Mouse (Mus musculus): ENCODE data around the gene Slc22a5.
"Not testable (repeated sequence)": the region's sequence is repeated elsewhere in the genome, so short reads cannot be mapped to it uniquely, and the experiment has no call there.

Slc22a5 gene

DNA sequence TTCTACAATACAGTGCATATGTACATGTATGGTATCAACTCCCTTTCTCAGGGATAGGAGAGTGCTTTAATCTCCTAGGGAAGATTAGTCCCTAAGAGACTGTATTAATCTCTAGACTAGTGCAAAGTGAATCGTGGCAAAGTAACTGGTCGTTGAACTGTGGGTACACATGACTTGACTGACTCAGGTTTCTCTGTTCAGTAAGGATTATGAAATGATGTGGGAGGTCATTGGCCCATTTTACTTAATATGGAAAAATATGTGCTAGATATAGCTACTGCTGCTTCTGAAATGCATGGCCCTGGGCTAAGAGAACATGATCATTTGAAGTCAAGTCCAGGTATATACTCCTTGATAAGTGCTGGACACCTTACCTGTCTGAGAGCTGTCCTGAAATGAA, 8.2 kb downstream of the Slc22a5 start:
- no peak for DNase-seq

DNA sequence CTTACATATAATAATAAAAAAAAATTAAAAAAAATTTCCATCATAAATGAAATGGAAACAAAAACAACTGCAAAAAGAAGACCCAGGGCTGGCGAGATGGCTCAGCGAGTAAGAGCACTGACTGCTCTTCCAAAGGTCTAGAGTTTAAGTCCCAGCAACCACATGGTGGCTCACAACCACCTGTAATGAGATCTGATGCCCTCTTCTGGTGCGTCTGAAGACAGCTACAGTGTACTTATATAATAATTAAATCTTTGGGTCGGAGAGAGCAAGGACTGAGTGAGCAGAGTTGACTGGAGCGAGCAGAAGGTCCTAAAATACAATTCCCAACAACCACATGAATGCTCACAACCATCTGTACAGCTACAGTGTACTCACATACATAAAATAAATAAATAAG, 13.4 kb downstream of the Slc22a5 start:
- DNase-seq, result not testable (repeated sequence)

DNA sequence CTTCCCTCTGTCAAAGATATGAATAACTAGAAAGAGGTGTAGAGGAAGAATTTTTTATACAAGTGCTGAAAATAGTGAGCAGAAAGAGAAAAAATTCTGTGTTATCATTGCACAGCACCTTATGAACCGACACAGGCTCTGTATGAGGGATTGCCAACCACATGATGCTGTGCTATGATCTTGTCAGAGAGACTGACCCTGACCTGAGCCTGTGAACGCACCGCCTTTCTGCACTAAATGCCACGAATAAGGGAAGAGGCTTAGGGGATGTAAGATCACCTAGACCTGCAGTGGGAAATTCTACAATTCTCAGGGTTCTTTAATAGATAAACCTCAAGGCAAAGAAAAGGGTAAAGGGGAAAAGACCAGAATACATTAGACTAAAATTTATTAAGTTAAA, 15.0 kb downstream of the Slc22a5 start:
- DNase-seq, result no peak

DNA sequence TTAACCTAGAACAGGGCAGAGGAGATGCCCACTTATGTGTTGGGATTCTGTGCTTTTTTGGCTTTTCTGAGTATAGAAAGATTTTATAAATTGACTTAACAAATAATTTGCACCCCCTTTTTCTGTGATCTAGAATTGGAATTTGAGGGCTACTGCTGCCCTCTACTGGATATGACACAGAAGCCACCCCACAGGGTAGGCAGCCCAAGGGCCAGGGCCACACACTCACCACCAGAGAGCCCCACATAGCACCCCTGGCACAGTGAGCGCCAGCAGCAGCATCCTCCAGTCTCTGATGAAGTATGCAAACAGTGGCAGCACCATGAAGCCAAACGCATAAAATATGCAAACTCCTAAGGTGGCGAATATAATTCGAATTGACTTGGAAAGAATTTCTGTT, 16.8 kb downstream of the Slc22a5 start:
- no peak for DNase-seq

DNA sequence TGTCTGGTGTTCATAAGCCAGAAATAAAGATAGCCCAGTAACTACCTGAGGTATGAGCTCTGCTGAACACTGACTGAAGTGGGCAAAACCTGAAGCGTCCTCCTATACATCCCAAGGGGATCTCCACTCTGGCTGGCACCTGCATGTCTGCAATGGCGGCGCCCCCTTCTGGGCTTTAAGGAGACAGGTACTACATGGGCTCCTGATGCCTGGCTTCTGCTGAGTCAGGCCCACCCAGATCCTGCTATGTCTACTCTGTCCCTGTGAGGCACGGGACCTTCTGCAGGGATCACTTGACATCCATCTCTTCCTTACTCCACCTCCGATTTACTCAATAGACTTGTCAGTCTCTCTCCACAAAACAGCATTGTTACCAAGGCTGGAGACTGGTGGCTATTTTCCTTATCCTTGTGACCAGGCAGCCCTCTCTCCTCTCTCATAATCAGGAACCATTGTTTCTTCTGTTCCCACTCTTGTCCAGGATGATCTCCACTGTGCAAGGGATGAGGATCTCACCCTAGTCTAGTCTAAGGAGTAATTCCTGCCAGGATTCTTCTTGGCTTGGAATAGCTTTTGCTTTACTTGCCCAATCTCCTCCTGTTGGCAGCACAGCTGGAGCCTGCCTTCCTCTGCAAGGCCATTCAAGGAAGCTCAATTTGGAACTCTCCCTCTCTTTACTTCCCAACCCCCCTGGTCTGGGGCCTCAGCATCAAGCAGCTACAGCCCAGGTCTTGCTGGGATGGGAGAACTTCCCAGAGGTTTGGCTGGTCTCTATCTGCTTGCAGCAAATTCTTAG, 17.4 kb downstream of the Slc22a5 start:
- DNase-seq, result not testable (repeated sequence)

DNA sequence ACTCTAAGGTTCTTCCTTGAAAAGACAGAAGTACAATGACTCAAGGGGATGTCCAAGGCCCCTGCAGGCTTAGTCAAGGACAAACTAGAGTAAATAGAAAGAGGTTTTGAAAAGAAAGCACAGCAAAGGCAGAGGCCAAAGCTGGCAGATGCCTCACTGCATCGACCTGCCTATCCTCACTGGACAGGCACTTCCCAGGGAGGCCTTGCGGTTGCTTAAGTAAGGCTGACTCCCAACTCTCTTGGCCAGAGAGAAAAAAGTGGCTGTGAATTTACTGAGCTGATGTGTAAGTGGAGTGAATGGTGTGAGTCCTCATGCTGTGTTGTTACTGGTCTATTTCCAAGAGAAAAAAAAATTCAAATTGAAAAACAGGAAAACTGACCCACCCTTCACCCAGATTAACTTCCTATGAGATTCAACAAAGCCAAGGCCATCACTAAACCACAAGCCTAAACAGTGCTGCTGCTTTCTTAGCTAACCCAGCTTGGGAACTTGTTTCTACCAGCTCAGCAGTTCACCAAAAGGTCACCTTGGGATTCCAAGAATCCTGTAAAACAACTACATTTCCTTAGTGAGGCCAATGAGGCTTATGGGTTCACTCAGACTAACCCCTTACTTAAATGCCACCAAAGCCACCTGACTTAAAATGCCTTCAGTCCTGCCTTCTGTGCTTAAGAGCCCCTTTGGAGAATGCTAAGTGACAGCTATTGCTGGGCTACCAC, 19.5 kb downstream of the Slc22a5 start:
- DNase-seq, result no peak

DNA sequence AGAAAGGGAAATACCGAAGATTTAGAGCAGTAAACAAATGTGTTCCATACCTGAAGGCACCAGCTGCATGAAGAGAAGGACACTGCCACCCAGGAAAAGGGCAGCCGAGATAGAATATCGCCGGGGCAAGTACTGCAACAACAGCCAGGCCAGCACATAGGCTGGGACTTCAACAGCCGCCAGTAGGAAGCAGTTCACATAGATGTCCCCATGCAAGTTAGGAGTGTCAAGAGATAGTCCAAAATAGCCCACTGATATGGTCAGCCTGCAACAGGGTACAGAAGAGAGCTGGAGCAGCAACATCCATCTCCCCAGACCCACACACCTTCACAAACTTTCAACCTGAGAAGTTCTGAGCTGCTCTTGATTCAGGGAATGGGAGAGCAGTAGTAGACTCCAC, 22.3 kb downstream of the Slc22a5 start:
- no peak for DNase-seq

DNA sequence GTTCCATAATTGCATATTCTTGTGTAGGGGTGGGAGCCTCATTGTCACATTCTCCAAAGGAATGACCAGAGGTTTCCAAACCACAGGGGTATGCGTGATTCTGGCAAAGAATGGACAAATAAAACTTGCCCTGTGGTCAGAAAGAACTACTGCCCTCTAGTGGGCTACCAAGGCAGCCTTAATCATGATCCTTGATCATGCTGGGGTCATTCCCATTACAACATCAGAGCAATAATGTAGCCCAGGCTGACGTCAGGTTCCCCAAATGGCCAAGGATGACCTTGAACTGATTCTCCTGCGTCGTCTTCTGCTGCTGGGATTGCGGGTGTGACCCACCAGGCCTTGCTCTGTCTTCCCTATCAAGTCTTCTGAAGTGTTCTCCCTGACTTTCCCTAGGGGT, 23.1 kb downstream of the Slc22a5 start:
- DNase-seq, result not testable (repeated sequence)

DNA sequence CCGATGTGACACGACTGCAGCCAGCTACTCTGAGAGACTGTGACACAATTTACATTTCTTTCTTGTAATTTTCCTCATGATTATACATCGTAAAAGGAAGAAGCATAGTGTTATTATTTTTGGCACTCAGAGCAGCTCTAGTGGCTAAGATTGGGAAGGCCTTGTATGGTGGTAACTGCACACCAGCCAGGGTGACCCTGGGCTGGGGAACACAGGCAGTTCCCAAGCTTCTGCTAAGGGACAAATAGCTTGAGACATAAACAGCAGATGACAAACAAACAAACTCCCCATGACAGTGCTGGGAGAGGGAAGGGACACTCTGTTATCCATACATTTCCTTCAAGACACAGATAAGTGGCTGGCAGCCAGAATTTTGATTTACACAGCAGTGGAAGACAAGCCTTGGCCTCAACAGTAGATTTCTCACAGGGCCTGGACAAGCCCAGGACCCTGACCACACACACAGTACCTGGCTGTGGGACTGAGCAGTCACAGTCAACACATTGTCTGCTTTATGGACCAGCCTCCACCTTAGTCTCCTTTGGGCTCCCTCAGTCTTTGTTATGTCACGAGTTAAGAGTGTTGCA, 26.6 kb downstream of the Slc22a5 start:
- not testable (repeated sequence) for DNase-seq

DNA sequence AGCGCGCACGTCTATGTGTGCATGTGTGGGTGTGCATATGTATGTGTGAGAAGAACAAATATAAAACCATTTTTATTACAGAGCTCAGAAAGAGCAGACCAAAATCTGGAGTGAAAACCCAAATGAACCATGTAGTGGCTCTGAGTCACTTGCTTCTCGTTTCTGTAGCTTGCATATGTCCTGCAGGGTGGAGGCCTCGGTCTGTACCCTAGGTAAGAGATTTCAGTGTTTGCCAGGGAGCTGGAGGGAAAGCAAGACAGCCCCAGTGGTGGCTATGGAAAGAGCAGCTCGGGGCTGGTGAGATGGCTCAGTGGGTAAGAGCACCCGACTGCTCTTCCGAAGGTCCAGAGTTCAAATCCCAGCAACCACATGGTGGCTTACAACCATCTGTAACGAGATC, 30.5 kb downstream of the Slc22a5 start:
- DNase-seq, result not testable (repeated sequence)

DNA sequence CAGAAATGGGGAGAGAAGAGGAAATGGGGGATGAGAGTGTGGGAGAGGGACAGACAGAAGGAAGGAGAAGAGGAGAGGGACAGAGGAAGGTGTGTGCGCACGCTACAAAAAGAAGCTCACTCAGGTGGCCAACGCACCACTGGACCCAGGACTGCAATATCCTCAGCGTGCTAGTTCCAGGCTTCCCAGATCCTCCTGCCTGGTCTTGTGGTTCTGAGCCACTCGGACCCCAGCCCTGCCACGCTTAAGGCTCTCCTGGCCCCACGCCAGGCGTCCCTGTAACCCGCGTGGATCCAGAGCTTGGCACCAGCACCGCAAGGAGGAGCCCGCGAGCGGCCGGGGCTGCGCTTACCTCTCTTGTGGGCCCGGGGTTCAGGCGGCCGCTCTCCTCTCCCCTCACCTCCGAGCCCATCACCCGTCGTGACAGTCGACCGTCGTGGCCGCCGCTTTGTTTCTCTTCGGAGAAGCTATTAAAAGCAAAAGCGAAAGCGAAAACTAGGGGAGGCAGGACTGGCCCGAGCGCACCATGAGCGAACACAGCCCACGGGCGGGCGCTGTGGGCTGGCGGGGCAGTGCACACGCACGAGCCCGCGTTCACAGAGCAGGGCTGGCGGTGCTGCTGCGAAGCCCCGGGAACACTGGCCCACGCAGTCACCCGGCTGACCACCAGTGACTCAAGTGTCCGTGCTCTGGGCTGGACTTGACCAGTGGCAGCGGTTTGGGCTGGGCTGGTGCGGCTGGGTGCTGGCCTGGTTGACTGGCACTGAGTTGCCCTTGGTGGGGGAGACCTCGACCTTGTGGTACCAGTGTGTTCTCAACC, 32.5 kb downstream of the Slc22a5 start, which contains the start of gene Gm12216:
Gm12216 (minus strand) TSS at position 496 of the 820 bp plus-strand sequence.
- not testable (repeated sequence) for DNase-seq

DNA sequence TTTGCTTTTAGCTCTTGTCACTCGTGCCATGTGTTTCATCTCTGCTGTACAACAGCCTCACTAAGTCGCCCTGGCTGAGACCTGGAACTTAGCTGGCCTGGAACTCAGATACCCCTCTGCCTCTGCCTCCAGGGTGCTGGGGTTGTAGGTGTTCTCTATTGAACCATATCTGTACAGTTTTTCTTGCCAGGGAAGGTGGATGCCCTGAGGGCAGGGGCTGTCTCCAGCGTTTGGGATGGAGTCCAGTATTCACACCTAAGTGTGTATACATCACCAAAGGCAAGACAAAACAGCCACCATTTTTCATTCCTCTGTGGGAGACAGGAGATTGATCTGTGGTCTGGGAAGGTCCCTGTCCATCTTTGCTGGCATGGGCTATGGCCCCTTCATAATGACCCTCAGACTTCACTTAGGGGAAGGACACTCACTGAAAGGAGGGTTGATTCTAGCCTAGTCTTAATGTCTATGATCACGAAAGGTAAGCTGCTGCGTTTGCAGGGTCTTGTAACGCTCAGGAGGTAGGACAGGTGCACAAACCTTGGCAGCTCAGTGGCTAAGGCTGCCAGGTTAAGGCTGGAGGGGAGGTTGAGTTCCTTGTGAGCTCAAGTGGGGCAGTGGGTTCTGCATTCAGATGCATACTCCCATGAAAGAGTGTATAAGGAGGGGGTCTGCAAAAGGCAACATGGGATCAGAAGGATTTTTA, 33.3 kb downstream of the Slc22a5 start:
- no peak for DNase-seq

DNA sequence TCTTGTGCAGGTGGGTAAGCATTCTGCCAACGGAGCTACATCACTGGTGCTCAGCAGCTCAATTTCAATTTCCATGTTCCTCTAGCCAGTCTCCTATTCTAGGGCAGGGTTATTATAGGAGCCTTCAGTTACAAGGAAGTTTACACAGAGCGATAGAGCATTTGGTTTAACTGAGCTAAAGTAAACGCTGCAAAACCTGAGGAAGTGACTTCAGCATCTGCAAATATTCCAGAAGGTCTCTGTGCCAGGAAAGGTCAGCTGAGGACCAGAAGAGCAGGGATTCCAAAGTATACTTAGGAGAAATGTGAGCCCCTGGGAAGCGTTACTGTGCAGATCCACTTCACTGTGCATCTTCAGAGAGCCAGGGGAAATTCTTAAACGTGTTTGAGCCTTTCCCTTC, 37.8 kb downstream of the Slc22a5 start:
- DNase-seq, result no peak

DNA sequence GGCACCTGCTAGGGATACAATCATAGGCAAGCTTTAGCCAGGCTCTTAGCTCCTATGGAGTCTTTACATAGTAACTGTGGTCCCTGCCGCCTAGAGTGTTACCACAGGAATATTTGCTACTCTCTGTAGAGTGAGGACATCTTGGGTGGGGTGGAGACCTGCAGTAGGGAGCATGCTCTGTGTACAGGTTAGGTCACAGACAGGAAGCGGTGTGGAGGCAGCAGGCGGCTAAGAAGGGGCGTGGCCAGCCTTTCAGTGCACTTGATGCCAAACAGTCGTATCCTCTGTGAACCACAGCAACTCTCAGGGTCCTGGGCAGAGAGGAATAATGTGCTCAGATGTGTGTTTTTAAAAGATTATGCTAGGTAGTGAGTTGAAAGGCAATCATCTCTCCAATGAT, 39.7 kb downstream of the Slc22a5 start:
- no peak for DNase-seq

DNA sequence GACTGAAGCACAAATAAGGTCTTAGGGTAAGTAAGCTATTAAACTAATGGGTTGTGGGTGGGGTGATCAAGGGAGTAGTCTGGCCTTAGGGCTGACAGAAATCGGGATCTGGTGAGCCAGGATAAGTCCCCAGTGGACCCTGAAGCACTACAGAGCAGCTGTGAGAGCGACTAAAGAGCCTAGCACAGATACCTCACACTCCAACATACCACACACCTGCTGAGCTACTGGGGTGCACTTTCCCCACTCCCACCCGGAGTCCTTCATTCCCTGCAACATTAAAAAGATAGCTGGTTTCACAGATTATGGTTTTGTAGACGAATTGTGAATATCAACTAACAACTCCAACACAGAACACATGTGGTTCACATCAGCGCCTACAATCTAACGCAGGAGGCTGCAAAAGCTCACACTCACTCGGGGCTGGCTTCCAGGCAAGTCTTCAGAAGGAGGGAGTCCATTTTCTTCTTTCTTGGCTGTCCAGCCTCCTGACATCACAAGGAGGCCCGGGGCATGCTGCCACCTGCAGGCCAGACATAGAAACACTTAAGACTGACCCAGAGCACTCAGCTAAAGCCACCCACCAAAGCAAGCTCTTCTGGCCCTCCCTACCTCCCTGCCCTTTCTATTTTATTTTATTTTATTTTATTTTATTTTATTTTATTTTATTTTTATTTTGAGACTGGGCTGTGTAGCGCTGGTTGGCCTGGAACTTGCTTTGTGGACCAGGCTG, 41.7 kb downstream of the Slc22a5 start:
- peak; percentile 70 for DNase-seq

DNA sequence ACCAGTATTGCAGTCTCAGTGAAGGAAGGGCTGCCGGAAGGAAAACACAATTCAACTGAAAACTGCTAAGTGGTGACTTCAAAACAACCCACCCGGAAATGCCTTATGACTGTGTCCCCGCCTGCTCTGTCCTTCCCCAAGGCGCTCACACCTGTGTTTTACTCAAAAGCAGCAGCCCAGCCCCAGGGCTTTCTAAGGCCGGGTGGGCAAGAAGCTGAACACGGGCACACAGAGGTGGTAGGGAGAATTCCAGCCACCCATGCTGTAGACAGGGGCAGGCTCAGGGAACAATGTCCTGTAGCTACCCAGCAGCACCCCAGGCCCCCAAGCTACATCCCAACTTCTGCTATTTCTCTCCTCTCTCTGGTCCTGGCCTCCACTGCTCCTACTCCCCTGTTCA, 45.8 kb downstream of the Slc22a5 start:
- DNase-seq, result no peak

DNA sequence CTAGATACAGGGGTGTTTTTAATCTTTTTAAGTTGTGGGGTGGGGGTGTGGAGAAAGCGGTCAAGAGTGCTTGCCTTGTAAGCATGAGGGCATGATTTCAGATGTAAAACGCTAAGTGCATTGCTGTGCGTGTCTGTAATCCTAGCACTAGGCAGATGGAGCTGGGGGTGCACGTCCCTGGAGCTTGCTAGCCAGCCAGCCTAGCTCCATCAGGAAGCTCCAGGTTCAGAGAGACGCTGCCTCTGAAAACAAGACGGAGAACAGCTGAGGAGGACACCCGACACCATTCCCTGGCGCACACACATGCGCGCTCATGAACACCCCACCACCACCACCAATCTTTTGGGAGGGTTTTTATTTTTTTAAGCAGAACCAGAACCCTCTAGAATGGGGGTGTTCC, 48.4 kb downstream of the Slc22a5 start:
- no peak for DNase-seq

DNA sequence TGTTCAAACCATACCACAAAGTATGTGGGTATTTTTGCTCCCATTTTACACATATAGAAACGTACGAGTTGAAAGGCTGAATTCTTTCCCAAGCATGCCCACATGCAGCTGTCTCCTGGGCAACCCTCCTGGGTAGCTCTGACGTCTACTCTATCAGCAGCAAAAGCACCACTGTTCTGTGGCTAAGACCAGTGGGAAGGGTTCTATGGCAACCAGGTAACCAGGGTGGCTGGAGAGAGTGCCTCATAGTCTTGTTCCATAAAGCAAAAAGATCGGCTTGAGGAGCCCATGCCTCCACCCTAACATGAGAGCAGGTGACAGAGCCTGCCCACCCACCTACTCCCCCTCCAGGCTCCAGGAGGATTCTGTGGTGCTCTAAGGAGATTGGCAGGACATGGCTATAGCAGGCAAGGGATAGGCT, 49.3 kb downstream of the Slc22a5 start:
- DNase-seq, result no peak

DNA sequence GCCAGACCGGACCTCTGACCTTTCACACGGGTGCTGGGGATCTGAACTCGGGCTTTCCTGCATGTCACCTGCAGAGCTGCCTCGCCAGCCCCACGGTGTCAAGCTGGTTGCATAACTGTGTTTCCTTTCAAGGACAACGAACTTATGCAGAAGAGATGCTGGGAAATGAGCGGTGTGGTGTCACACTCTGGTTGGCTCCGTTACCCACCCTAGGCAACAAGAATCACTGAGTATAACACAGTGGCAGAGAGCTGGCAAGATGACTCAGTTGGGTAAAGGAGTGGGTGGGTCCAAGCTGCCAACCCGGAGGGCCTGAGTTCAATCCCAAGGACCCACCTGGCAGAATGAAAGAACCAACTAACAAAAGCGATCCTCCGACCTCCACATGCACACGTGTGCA, 49.9 kb downstream of the Slc22a5 start:
- DNase-seq, result no peak

DNA sequence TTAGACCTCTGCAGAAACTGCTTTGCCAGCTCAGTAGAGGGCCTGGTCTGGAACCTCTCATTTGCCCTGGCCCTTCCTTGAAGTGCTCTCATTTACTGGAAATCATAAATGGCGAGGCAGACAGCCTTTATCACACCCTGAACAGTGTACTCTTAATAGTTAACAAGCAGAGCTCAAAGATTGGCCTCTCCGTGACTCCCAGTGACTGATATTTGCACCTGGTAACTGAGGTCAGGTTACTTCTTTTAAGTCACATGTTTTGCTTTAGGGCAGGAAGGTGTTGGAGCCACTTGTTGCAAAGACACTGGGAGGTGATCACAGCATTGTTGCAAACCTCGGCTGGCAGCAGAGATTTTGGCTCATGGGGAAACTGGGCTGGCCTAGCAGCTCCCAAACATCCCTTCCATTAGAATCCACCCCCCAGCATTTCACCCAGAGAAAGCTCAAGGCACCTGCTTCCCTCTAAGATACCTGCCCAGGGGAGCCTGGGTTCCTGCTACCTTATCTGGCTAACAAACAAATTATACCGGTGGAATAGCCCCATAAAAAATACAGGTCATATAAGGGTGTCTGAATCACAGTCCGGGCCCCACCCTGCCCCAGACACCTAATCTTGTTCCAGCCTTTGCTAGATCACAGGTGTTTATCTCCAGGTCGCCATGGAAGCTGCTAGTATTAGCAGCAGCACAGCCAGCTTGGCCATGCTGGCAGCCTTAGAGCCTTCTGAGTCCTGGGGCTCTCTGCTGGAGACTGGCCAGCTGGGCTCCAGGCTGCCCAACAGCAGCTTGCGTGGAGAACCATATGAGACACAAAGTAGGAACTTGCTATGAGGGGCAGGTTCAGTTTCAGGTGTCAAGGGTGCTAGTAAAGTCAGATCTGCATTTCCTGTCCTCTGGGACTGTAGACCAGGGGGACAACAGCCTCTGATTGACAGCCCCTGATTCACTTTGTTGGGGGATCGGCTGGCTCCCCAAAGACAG, 51.5 kb downstream of the Slc22a5 start:
- no peak for DNase-seq
